Mouse (Mus musculus): ENCODE measurements around the gene Ttc23.

Gene Ttc23

DNA sequence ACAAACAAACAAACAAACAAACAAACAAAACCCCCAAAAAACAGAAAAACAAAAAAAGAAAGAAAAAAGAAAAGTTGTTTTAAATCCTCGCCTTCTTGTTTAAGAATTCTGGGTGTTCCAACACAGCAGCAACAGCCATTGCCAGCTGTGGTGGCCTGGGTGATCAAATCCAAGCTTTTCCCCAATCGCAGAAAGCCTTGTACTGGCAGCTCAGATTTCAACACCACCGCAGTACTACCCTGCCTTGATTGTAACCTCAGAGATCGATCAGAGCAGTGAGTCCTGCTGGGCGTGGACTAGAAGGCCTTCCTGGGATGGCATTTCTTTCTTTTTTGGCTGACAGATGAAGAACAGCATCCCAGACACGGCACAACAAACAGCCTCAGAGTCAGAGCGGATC lies 48.7 kb downstream of the Ttc23 start:
- DNase-seq (ENCODE audit: low spot score) = no peak

- no peak for DNase-seq (ENCODE audit: low spot score)
Measured at GRCm38 (mm10) chr7:67697892-67698630, 50.9 kb downstream of the Ttc23 start.

DNA sequence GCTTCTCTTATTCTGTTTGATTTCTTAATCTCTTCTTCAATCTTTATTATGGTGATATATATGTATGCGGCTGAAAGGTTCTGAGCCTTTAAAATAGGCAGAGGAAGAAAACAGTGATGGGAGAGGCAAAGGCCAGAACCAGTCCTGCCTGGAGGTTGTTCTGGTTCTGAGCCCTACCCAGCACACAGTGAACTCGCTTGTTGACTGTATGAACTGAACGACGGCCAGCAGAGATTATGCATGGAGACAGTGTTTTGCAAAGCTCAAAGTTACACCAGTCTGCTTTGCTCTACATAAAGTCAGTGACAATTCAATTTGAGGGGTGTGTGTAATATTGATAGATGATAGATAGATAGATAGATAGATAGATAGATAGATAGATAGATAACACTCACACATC lies 52.1 kb downstream of the Ttc23 start:
- no peak for DNase-seq (ENCODE audit: low spot score)

DNA sequence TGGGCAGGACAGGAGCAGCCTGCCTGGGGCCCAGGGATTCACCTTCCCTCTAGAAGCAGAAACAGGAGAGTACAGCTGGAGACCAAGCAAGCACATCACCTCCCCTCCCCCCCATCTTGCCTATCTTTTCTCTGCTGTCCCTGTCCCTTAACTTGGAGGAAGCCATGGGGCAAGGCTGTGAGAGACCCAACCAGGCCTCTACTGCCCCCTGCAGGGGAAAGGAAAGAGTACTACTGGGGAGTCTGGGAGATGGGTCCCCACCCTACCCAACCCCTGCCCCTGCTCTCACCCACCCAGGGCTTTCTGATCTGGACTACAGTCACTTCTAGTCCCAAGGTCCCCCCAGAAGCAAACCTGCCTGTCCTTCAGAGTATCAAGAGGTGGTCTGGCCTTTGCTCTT lies 53.6 kb downstream of the Ttc23 start:
- peak; percentile 39 for DNase-seq (ENCODE audit: low spot score)

DNA sequence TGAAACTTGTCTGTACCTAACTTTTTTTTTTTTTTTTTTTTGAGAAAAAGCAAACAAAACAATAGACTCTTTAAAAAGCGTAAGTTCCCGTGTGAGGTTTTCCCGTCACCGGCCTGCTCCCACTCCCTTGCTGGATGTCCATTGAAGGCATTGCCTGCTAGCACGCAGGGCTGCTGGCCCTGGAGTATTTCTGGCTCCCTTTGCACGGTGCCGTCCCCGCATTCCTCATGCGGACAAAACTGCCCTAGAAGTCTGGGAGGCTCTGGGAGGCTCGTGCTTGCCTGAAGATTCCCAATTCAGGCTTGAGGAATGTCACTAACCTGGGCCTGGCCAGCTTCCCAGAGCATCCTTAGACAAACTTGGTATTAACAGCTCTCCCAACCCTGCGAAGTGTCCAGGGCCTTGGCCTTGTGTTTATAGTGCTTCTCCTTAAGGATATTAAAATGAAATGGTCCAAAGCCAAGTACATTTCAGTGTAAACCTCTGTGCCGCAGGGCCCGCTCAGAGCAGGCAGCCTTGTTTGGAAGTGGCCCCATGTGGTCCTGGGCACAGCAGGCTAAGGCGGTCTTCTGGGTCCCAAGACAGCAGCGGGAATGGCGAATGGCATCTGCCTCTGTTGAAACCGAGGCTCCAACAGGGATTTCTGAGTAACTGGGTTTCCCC lies 54.2 kb downstream of the Ttc23 start:
- no peak for DNase-seq (ENCODE audit: low spot score)

GRCm38 (mm10) chr7:67708160-67708559 lies 61.0 kb downstream of the Ttc23 start:
- no peak for DNase-seq (ENCODE audit: low spot score)

- DNase-seq (ENCODE audit: low spot score) = no peak
Measured at GRCm38 (mm10) chr7:67710216-67710615, 63.0 kb downstream of the Ttc23 start.

GRCm38 (mm10) chr7:67713820-67714510 lies 66.8 kb downstream of the Ttc23 start:
- no peak for DNase-seq (ENCODE audit: low spot score)

DNA sequence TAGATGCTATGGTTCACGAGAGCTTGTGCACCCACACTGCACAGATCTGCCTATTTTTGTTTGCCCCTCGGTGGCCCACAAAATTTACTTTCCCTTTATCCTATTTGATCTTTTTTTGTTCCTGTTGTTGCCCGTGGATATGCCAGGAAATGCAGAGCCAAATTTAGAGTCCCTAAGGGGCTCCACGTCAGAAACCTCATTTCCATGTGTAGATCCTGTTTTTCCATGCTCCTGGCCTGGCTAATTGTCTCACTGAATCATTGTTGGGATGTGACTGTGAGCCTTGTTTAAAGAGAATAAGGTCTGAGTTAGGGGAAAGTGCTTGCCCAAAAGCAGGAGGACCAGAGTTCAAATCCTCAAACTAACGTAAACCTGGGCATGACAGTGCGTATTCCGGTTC lies 68.0 kb downstream of the Ttc23 start:
- no peak for DNase-seq (ENCODE audit: low spot score)

DNA sequence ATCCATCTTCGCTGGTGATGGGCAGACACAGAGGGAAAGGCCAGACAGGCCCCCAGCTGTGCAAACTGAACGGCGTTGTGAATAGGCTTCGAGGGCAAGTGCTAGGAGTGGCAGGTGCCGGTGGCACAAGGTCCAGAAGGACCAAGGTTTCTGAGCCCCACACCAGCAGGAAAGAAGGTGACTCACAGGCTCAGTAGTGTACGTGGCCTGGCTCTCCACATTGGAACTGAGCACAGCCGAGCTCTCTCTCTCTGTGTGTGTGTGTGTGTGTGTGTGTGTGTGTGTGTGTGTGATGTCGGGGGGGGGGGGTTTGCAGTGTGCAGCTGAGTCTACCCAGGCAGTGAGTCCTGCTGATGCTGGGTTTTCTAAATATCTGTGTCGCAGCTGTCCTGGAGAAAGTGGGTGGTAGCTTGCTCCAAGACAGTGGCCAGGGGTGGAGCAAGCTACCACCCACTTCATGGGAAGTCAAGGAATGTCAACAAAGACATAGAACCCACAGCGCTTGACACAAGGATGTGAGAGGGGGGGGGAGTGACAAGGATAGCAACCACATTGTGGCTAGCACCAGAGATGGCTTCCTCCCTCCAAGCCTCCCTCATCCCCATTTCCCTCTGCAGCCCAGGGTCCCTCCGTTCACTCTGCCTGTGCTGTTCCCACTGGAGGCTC lies 69.1 kb downstream of the Ttc23 start:
- DNase-seq (ENCODE audit: low spot score) = no peak

GRCm38 (mm10) chr7:67716925-67717324 lies 69.7 kb downstream of the Ttc23 start:
- no peak for DNase-seq (ENCODE audit: low spot score)

GRCm38 (mm10) chr7:67717520-67717919 lies 70.3 kb downstream of the Ttc23 start:
- no peak for DNase-seq (ENCODE audit: low spot score)

DNA sequence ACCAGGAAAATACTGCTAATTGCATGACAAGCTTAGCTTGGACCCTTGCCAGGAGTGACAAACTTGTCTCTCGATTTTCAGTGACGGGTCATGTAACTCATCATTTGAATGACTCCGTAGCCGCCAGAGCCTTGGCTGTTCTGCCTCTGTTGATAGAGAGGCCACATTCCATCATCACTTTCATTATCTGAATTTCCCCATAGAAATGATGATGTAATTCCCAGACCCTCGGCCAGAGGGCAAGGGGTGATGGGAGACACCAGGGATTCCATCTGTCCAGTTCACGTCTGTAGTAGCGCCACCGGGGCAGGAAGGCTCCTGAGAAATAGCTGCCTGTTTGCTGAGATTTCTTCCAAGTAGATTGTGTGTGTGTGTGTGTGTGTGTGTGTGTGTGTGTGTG lies 71.6 kb downstream of the Ttc23 start:
- DNase-seq (ENCODE audit: low spot score) = no peak

DNA sequence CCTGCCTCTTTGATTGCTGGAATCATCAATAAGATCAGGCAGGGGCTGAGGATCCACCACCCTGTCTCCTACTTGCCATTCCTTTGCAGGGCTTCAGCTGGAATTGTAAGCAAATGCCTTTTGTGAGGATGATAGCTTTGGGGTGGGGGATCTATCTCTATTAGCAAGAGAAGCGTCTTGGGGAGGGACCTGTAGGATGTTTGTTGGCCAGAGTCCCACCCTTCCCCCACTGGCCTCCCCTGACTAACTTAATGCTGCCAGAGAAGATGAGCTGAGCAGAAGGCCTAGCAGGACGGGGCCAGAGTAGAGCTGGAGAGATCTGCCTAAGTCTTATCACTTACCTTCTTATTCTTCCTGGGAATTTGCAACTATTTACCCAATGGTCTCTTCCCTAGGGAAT lies 75.0 kb downstream of the Ttc23 start:
- no peak for DNase-seq (ENCODE audit: low spot score)

GRCm38 (mm10) chr7:67724536-67724935 lies 77.3 kb downstream of the Ttc23 start:
- DNase-seq (ENCODE audit: low spot score) = no peak

DNA sequence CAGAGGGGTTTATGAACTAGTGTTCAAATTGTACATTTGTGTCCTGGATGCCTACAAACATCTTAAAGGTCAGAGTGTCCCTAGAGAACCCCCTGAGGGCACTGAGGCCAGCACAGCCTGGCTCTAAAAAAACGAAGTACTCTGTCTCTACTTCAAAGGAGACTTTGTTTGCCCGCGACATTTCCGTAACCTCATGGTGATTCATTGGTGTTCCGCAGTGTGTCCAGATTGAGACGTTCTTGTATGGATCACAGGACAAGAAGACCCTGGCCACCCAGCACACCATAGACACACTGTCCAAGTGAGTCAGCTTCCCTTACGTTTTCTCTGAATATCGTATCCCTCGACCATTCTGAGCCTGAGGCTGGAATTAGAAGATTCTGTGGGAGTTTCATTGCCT lies 77.8 kb downstream of the Ttc23 start:
- DNase-seq (ENCODE audit: low spot score) = no peak

GRCm38 (mm10) chr7:67728203-67728602 lies 81.0 kb downstream of the Ttc23 start:
- no peak for DNase-seq (ENCODE audit: low spot score)

- no peak for DNase-seq (ENCODE audit: low spot score)
Measured at GRCm38 (mm10) chr7:67728809-67729208, 81.6 kb downstream of the Ttc23 start.

GRCm38 (mm10) chr7:67730431-67731110 lies 83.4 kb downstream of the Ttc23 start:
- DNase-seq (ENCODE audit: low spot score) = peak; percentile 48

- DNase-seq (ENCODE audit: low spot score) = no peak
Measured at GRCm38 (mm10) chr7:67732276-67732675, 85.1 kb downstream of the Ttc23 start.

GRCm38 (mm10) chr7:67740382-67740781 lies 93.2 kb downstream of the Ttc23 start:
- no peak for DNase-seq (ENCODE audit: low spot score)

DNA sequence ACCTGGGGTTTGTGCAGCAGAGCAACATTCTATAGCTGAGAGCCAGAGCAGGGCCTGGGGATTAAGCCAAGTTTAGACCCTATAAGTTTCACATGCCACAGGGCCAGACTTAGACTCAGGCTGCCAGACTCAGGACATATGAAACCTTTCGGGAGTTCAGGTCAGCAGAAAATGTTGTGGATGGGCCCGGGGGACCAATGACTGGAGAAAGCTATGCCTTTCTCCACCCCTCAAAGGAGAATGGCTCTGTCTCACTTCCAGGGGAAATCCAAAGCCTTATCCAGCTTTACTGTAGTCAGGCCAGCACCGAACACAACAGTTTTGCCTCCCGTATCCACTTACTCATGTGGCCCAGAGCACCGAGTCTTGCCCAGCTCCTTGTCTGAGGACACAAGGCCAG lies 93.6 kb downstream of the Ttc23 start:
- DNase-seq (ENCODE audit: low spot score) = no peak

Data from ovary, postnatal 36 days (tissue).